Mouse (Mus musculus): ENCODE data around the gene Srpk2.

- no peak for TF ChIP-seq CTCF (IDR thresholded peaks at IDR 0.05; ENCODE audit: insufficient read depth, low read depth, low read length)
- TF ChIP-seq POLR2A (IDR thresholded peaks at IDR 0.05; ENCODE audit: insufficient read depth, low read depth, low read length): no peak
These were observed 116.2 kb downstream of the Srpk2 start for GRCm38 (mm10) chr5:23568188-23568587.

Data from olfactory bulb, adult 2 months (tissue).